Mouse (Mus musculus) liver, embryonic 14.5 days (tissue): Measurements from ENCODE around the gene Fbxo17. TPM values are rescaled to one million over a fixed set of nuclear protein-coding genes. Genes with fewer than 3 reads are reported as not detected.

ENCODE experiments used
- ATAC-seq: fragments of 200-750 bp; cut with Nextera tagmentation; 2 replicates; pipeline ENCODE4 v1.8.0; 2017; ENCODE audit warnings: moderate number of reproducible peaks, mild to moderate bottlenecking, moderate library complexity; ENCODE audit not compliant: insufficient read depth
- DNase-seq, 3 experiments: peaks; one replicate each; pipeline ENCODE4 v3.0.0-alpha.2; 2012 to 2013; ENCODE audit warnings: low read depth in 3 of 3, low spot score in 3 of 3
- H3K27ac ChIP-seq: fragments of 300-500 bp; sonication (generic); 2 replicates; pipeline ENCODE4 v1.5.1; 2014; ENCODE audit warnings: moderate library complexity, mild to moderate bottlenecking, control low read depth, inconsistent platforms
- H3K27me3 ChIP-seq: fragments of 300-500 bp; sonication (generic); 2 replicates; pipeline ENCODE4 v1.6.1; 2014; ENCODE audit warnings: mild to moderate bottlenecking, low read length, moderate library complexity; ENCODE audit not compliant: control insufficient read depth, insufficient read depth
- H3K36me3 ChIP-seq: fragments of 300-500 bp; sonication (generic); replicated peaks from 2 replicates; pipeline ENCODE4 v1.6.1; 2014; ENCODE audit warnings: low read depth; ENCODE audit not compliant: control insufficient read depth, insufficient read depth
- H3K4me1 ChIP-seq, 2 experiments: fragments of 200-500 bp in 1 of 2; fragments of 300-500 bp in 1 of 2; sonication (generic) in 1 of 2; replicated peaks; 2 replicates each; pipeline ENCODE4 v1.6.1; 2012 to 2014; ENCODE audit warnings: antibody characterized with exemption in 1 of 2, inconsistent platforms in 1 of 2, low read length in 1 of 2; ENCODE audit not compliant: control insufficient read depth in 2 of 2, insufficient read depth in 2 of 2
- H3K4me2 ChIP-seq: fragments of 300-500 bp; sonication (generic); 2 replicates; pipeline ENCODE4 v1.6.1; 2014; ENCODE audit warnings: low read depth, mild to moderate bottlenecking, control low read depth, moderate library complexity
- H3K4me3 ChIP-seq, 2 experiments: fragments of 200-500 bp in 1 of 2; fragments of 300-500 bp in 1 of 2; sonication (generic) in 1 of 2; 2 replicates each; pipeline ENCODE4 v1.5.1; 2012 to 2014; ENCODE audit warnings: low read depth in 2 of 2, low read length in 2 of 2, mild to moderate bottlenecking in 2 of 2, control low read depth in 1 of 2, inconsistent platforms in 1 of 2, moderate library complexity in 1 of 2; ENCODE audit not compliant: insufficient read depth in 1 of 2
- H3K9ac ChIP-seq: fragments of 300-500 bp; sonication (generic); replicated peaks from 2 replicates; pipeline ENCODE4 v1.6.1; 2014; ENCODE audit warnings: mild to moderate bottlenecking, control low read depth, moderate library complexity
- H3K9me3 ChIP-seq: fragments of 300-500 bp; sonication (generic); 2 replicates; pipeline ENCODE4 v1.6.1; 2016; ENCODE audit warnings: low read length, mixed read lengths; ENCODE audit not compliant: control insufficient read depth
- CTCF ChIP-seq: IDR thresholded peaks from 2 replicates; pipeline ENCODE4 v1.5.1; 2016; ENCODE audit warnings: antibody characterized with exemption, low read depth, control low read depth
- EP300 ChIP-seq: IDR thresholded peaks from 2 replicates; pipeline ENCODE4 v1.6.1; 2016; ENCODE audit warnings: antibody characterized with exemption, low read depth
- WGBS: fragments of 180-500 bp; shearing (Covaris S2); extraction: QIAGEN DNeasy Blood & Tissue Kit; methylation state at CpG from one replicate; pipeline ENCODE4 v1.1.7; 2014; ENCODE audit not compliant: insufficient replicate concordance; 5-methylcytosine and 5-hydroxymethylcytosine counted together
- polyA plus RNA-seq, 2 experiments: library from polyadenylated mRNA; depleted of rRNA in 1 of 2; stranded (reverse) in 1 of 2; unstranded in 1 of 2; fragments of >200 nt; fragmentation: Nextera tagmentation in 1 of 2; extraction: Ambion mirVana in 1 of 2; gene quantifications; 2 replicates each; pipeline versions ENCODE4 v1.2.1 to v1.2.3; 2012 to 2014

Gene Fbxo17
- polyA plus RNA-seq, 2 experiments, result 0.76 to 0.93 TPM

- 36% methylated on average over 11 of the region's 11 CpGs for WGBS
- no peak overlapping the region for H3K27ac ChIP-seq
- TF ChIP-seq EP300, result no peak
- TF ChIP-seq CTCF, result peak; percentile 50
- ATAC-seq, result no peak
- no peaks in the 10 kb centered on the region for H3K36me3 ChIP-seq
- H3K9me3 ChIP-seq, result no peaks in the 10 kb centered on the region
- no peak overlapping the region for H3K9ac ChIP-seq
- DNase-seq, result no peak
- no peak overlapping the region for H3K4me2 ChIP-seq
- H3K4me1 ChIP-seq, result no peaks in the 10 kb centered on the region
- no peak overlapping the region for H3K4me3 ChIP-seq
- no peaks in the 10 kb centered on the region for H3K27me3 ChIP-seq
These were observed 40.9 kb upstream of the Fbxo17 start for GRCm38 (mm10) chr7:28675746-28676145.

- H3K4me2 ChIP-seq, result no peak overlapping the region
- no peak overlapping the region for H3K9ac ChIP-seq
- no peak for TF ChIP-seq EP300
- no peak for TF ChIP-seq CTCF
- H3K4me3 ChIP-seq, result no peak overlapping the region
- WGBS, result 62% methylated on average over 13 of the region's 13 CpGs
- no peaks in the 10 kb centered on the region for H3K4me1 ChIP-seq
- no peak overlapping the region for H3K27ac ChIP-seq
- DNase-seq (no peak), ATAC-seq (no peak)
- no peaks in the 10 kb centered on the region for H3K27me3 ChIP-seq
- H3K36me3 ChIP-seq, result no peaks in the 10 kb centered on the region
- H3K9me3 ChIP-seq, result no peaks in the 10 kb centered on the region
These were observed 39.6 kb upstream of the Fbxo17 start for GRCm38 (mm10) chr7:28676811-28677541.

- no peak overlapping the region for H3K4me3 ChIP-seq
- DNase-seq, result no peak
- H3K27ac ChIP-seq, result no peak overlapping the region
- H3K27me3 ChIP-seq, result no peaks in the 10 kb centered on the region
- H3K4me1 ChIP-seq, result no peaks in the 10 kb centered on the region
- no peak overlapping the region for H3K4me2 ChIP-seq
- H3K36me3 ChIP-seq, result no peaks in the 10 kb centered on the region
- no peaks in the 10 kb centered on the region for H3K9me3 ChIP-seq
- no peak for ATAC-seq
- WGBS, result 73% methylated on average over 8 of the region's 8 CpGs
- no peak overlapping the region for H3K9ac ChIP-seq
- TF ChIP-seq EP300 (no peak), CTCF (no peak)
These were observed 39.0 kb upstream of the Fbxo17 start for GRCm38 (mm10) chr7:28677624-28678023.

GRCm38 (mm10) chr7:28691075-28691474 lies 25.5 kb upstream of the Fbxo17 start:
- no peaks in the 10 kb centered on the region for H3K9me3 ChIP-seq
- no peak overlapping the region for H3K27ac ChIP-seq
- H3K4me2 ChIP-seq, result no peak overlapping the region
- 49% methylated on average over 7 of the region's 7 CpGs for WGBS
- H3K9ac ChIP-seq, result no peak overlapping the region
- peaks cover 19% of the 10 kb centered on the region for H3K27me3 ChIP-seq
- no peaks in the 10 kb centered on the region for H3K36me3 ChIP-seq
- no peak for TF ChIP-seq CTCF
- TF ChIP-seq EP300, result no peak
- no peaks in the 10 kb centered on the region for H3K4me1 ChIP-seq
- ATAC-seq, result no peak
- no peak for DNase-seq
- H3K4me3 ChIP-seq, result no peak overlapping the region

GRCm38 (mm10) chr7:28692545-28693320 lies 23.9 kb upstream of the Fbxo17 start, which contains the start of gene Fbxo27:
Gene Fbxo27 (plus strand): TSS chr7:28692849.
- Histone ChIP-seq H3K4me1 (no peaks in the 10 kb centered on the region), H3K4me3 (peak within 1 kb of the TSS; percentile 5 to 26; a peak in 3 of 4 replicates), H3K27ac (no peak within 1 kb of the TSS), H3K4me2 (peak within 1 kb of the TSS; percentile 56), H3K36me3 (no peaks in the 10 kb centered on the region), H3K9me3 (no peaks in the 10 kb centered on the region), H3K9ac (no peak within 1 kb of the TSS), H3K27me3 (peaks cover 19% of the 10 kb centered on the region)
- no peak for TF ChIP-seq CTCF
- no peak for TF ChIP-seq EP300
- 33% methylated on average over 30 of the region's 30 CpGs for WGBS
- ATAC-seq (no peak), DNase-seq (no peak)
